Mouse (Mus musculus) hindbrain, embryonic 10.5 days (tissue): Measurements from ENCODE around the gene Gp1bb. TPM values are rescaled to one million over a fixed set of nuclear protein-coding genes. Genes with fewer than 3 reads are reported as not detected.

Experiments used
- DNase-seq: peaks from one replicate; pipeline ENCODE4 v3.0.0-alpha.2; 2017; ENCODE audit warnings: low spot score
- H3K27ac ChIP-seq: fragments of 300-500 bp; sonication (generic); 2 replicates; pipeline ENCODE4 v1.5.1; 2016; ENCODE audit warnings: mild to moderate bottlenecking, moderate library complexity
- H3K27me3 ChIP-seq: fragments of 300-500 bp; sonication (generic); 2 replicates; pipeline ENCODE4 v1.6.1; 2016; ENCODE audit warnings: mild to moderate bottlenecking; ENCODE audit not compliant: poor library complexity, insufficient read depth, severe bottlenecking
- H3K36me3 ChIP-seq: fragments of 300-500 bp; sonication (generic); 2 replicates; pipeline ENCODE4 v1.6.1; 2016; ENCODE audit warnings: mild to moderate bottlenecking, moderate library complexity
- H3K4me1 ChIP-seq: fragments of 300-500 bp; sonication (generic); replicated peaks from 2 replicates; pipeline ENCODE4 v1.6.1; 2016; ENCODE audit warnings: mild to moderate bottlenecking
- H3K4me3 ChIP-seq: fragments of 300-500 bp; sonication (generic); 2 replicates; pipeline ENCODE4 v1.5.1; 2016; ENCODE audit warnings: mild to moderate bottlenecking, moderate library complexity
- H3K9me3 ChIP-seq: fragments of 300-500 bp; sonication (generic); 2 replicates; pipeline ENCODE4 v1.6.1; 2016; ENCODE audit warnings: mild to moderate bottlenecking, moderate library complexity
- WGBS: fragments of 180-500 bp; shearing (Covaris S2); methylation state at CpG from one replicate; pipeline ENCODE4 v1.1.7; 2016; 5-methylcytosine and 5-hydroxymethylcytosine counted together
- polyA plus RNA-seq: library from polyadenylated mRNA; unstranded; fragments of >200 nt; fragmentation: Nextera tagmentation; extraction: Ambion mirVana; gene quantifications from 2 replicates; pipeline ENCODE4 v1.2.1, GENCODE M21; 2016

The Gp1bb gene
- polyA plus RNA-seq, 1 experiment from 2014 or later, result 9.2 TPM

DNA sequence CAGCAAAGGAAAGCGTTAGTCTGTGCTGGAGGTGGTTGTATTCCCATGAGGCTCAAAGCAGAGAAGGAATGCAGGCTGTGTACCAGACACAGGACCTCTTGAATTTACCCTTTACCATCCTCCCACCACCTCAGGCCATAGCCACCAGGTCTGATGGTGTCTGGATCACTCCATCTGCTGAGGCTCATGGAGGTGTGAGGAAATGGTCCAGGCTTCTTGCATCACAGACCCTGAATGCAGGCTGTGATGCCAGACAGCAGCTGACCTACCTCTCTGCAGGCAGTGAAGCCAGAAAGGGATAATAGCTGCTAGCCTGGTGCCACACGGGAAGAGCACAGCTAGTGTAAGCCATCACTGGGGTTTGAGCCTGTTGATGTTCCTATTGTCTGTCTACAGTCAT lies 16.2 kb upstream of the Gp1bb start:
- Histone ChIP-seq H3K4me1 (0 out of 2 replicates have a peak, but pooled peaks cover 5% of the 10 kb centered on the region), H3K9me3 (no peaks in the 10 kb centered on the region), H3K4me3 (no peak overlapping the region), H3K27ac (no peak overlapping the region), H3K36me3 (no peaks in the 10 kb centered on the region), H3K27me3 (no peaks in the 10 kb centered on the region)
- 57% methylated on average over 2 of the region's 2 CpGs for WGBS
- no peak for DNase-seq

DNA sequence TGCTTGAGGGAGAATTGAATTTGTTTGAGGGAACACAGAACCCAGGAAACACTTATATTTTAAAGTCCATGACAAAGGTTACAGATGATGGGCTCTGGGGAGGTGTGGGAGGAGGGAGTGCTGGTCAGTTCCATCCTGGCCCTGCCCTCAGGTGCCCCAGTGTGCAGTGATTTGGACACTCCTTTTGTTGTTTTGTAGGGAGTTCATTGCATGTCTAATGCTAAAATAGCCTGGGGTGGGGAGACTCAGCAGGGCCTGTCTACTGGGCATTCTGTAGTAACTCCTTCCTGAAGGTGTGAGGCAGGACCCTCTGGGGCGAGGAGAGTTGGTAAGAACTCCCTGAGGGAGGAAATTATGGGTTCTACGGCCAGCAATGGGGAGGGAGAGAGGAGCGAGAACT lies 14.6 kb upstream of the Gp1bb start:
- DNase-seq, result no peak
- Histone ChIP-seq H3K36me3 (no peaks in the 10 kb centered on the region), H3K4me1 (0 out of 2 replicates have a peak, but pooled peaks cover 5% of the 10 kb centered on the region), H3K9me3 (no peaks in the 10 kb centered on the region), H3K27ac (no peak overlapping the region), H3K4me3 (no peak overlapping the region), H3K27me3 (peaks cover 12% of the 10 kb centered on the region; the same call in 1 of the 2 replicates)
- whole genome bisulfite sequencing, result 44% methylated on average over 3 of the region's 3 CpGs

DNA sequence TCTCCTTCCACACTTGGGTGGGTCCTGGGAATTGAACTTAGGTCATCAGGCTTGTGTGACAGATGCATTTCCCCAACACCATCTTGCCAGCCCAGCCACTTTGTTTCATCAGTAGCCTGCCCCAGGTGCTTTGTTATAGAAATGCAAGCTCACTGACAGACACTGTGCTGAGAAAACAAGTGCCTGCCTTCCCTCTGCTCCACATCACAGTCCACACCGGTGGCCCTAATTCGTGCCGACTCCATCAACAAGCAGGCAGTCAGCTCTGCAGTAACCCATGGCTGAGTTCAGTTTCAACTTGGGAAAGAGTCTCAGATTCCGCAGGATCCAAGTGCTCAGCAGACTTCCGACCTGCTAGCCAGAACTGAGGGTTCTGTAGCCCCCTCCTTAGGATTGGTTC lies 14.2 kb upstream of the Gp1bb start:
- 80% methylated on average over 5 of the region's 5 CpGs for WGBS
- Histone ChIP-seq H3K36me3 (no peaks in the 10 kb centered on the region), H3K4me3 (no peak overlapping the region), H3K9me3 (no peaks in the 10 kb centered on the region), H3K4me1 (0 out of 2 replicates have a peak, but pooled peaks cover 5% of the 10 kb centered on the region), H3K27ac (no peak overlapping the region), H3K27me3 (peaks cover 16% of the 10 kb centered on the region)
- no peak for DNase-seq

DNA sequence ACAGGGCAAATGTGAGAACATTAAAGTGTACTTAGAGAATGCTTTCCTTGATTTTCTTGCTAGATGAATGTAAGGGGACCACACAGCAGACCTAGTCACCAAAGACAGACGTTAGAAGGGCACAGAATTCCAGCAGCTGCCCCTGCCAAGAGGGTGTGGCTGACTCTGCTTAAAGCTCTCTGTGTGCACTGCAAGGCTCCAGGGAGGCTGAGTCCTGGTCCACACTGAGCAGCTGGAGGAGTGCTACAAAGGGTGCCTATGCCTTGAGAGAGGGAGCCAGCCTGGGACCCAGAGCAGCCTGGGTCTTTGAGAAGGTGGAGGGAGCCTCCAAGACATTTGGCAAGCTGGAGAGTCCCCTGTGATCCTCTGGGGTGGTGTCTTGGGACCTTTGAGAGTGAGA lies 11.1 kb upstream of the Gp1bb start:
- Histone ChIP-seq H3K4me1 (peaks cover 22% of the 10 kb centered on the region), H3K27ac (no peak overlapping the region), H3K36me3 (no peaks in the 10 kb centered on the region), H3K4me3 (no peak overlapping the region), H3K9me3 (no peaks in the 10 kb centered on the region), H3K27me3 (peaks cover 43% of the 10 kb centered on the region)
- DNase-seq, result no peak
- 30% methylated on average over 1 of the region's 1 CpGs for WGBS

DNA sequence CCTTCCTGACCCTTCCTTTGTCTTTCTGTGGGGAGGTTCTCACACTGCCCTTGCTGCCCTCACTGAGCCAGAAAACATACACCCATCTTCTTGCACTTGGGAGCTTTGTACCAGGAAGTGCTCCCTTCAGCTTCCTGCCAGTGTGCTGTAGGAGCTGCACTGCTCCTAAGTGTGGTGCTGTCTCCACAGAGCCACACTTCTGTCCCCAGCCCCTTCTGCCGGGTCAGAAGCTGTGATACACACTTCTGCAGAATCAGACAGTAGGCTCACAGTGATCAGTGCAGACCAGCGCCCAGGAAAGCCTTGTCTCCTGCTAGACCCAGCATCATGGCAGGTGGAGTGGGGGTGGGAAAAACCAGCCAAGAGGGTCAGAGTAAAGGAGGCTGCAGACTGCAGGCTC lies 10.6 kb upstream of the Gp1bb start:
- no peak for DNase-seq
- no peaks in the 10 kb centered on the region for H3K36me3 ChIP-seq
- 0 out of 2 replicates have a peak overlapping the region, but pooled peaks have one; percentile 5 for H3K27ac ChIP-seq
- peaks cover 26% of the 10 kb centered on the region for H3K4me1 ChIP-seq
- H3K9me3 ChIP-seq, result no peaks in the 10 kb centered on the region
- 66% methylated on average over 2 of the region's 2 CpGs for WGBS
- H3K4me3 ChIP-seq, result no peak overlapping the region
- peaks cover 48% of the 10 kb centered on the region for H3K27me3 ChIP-seq

DNA sequence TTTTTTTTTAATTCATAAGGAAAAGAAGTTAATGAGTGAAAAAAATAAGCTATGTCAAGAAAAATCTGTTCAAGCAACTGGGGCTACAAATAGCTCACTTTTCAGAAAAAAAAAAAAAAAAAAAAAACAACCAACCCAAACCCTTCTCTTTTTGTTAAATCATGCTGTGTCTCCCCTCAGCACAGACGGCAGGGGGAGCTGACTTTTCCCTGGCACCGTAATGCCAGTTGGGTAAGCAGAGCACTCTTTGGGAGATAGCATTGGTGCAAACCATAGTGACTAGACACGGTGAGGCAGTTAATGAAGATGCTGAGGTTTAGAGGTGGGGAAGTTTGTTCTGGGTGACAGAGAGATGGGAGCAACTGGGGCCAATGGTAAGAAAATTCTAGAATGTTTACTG lies 9.9 kb upstream of the Gp1bb start:
- no peak for DNase-seq
- no peak overlapping the region for H3K4me3 ChIP-seq
- no peaks in the 10 kb centered on the region for H3K9me3 ChIP-seq
- peaks cover 56% of the 10 kb centered on the region for H3K27me3 ChIP-seq
- H3K4me1 ChIP-seq, result peaks cover 34% of the 10 kb centered on the region
- H3K27ac ChIP-seq, result no peak overlapping the region
- no peaks in the 10 kb centered on the region for H3K36me3 ChIP-seq
- 60% methylated on average over 3 of the region's 3 CpGs for WGBS

DNA sequence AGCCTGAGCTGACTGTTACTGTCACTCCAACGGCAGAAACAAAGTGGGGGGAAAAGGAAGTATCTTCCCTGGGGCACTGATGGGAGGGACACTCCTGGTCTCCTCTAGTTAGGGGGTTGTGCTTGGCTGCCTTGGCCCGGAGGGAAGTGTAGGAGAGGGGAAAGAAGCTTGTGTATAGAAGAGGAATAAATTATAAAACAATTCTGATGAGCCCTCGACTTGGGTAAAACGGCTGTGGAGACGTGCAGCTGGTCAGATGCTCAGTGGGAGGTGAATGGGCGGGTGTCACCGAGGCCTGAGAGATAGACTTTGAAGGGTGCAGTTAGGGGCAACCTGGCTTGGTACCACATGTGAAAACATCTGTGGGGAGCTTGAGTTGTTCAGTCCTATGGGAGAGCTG lies 8.9 kb upstream of the Gp1bb start:
- H3K36me3 ChIP-seq, result no peaks in the 10 kb centered on the region
- H3K9me3 ChIP-seq, result no peaks in the 10 kb centered on the region
- 59% methylated on average over 7 of the region's 7 CpGs for WGBS
- H3K27me3 ChIP-seq, result peaks cover 65% of the 10 kb centered on the region
- DNase-seq, result no peak
- H3K4me1 ChIP-seq, result peaks cover 40% of the 10 kb centered on the region
- no peak overlapping the region for H3K4me3 ChIP-seq
- no peak overlapping the region for H3K27ac ChIP-seq

DNA sequence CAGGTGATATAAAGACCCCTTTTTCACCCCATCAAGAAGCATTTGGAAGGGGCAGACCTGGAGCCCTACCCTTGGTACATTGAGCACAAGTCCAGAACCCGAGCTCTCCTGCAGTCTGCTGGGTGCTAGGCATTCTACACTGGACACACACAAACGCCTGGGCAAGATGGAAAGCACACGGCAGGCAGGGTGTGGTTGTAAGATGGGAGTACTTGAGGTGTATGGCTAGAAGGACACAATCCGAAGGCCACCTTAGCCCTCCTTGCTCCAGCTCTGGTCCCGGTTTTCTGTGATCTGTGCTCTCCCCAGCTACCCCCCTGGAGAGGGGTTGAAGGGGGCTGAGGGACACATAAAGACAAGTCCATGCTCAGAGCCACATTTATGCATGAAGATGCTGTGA lies 8.1 kb upstream of the Gp1bb start:
- Histone ChIP-seq H3K27ac (peak overlapping the region; percentile 94), H3K4me3 (peak overlapping the region; percentile 74)

DNA sequence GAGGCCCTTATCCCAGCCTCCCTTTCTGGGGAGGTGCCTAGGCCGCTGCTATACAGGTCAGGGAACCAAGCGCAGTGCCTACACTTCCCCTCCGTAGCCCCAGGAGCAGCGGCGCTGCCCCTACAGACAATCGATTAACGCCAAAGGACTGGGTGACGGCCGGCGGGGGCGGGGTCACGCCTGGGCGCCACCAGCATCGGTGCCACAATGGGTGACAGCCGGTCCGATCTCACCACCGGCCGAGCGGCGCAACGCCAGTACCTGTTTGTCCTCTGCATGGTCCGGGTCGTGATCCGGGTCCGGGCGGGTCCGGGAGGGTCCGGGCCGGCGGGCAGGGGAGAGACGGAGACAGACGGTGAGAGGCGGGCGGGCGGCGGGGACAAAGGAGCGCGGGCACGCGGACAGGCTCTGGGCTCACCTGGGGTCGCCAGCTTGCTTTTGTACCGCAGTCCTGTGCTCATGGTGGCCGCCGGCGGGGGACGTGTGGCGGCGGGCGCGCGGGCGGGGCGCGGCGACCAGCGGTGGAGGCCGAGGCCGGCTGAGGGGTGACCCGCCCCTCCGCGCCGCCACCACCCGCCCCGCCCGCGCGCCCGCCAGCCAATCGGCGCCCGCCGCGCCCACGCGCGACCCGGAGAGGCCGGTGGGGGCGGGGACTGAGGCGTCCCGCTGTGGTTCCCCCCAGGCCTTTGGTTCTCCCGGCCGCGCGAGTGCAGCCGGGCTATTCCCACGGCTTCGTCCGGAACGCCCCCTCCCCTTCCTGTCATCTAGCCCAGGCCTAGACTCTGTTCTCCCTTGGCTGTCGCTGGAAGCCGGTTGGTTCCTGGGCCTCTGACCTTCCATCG lies 7.4 kb upstream of the Gp1bb start, which contains the start of gene Sept5:
Gene Sept5, minus strand, starts transcription at position 565 of the 842 bp plus-strand sequence.
- peak; percentile 68 for DNase-seq
- Histone ChIP-seq H3K4me1 (peaks cover 47% of the 10 kb centered on the region), H3K27me3 (peaks cover 80% of the 10 kb centered on the region), H3K36me3 (peaks cover 7% of the 10 kb centered on the region), H3K4me3 (peak within 1 kb of the TSS; percentile 74), H3K27ac (peak within 1 kb of the TSS; percentile 94), H3K9me3 (no peaks in the 10 kb centered on the region)
- under 1% methylated on average over 90 of the region's 93 CpGs for WGBS

More for the DNA sequence above, 8.1 kb upstream of the Gp1bb start:
- Histone ChIP-seq H3K9me3 (no peaks in the 10 kb centered on the region), H3K27me3 (peaks cover 73% of the 10 kb centered on the region), H3K4me1 (peaks cover 47% of the 10 kb centered on the region), H3K36me3 (no peaks in the 10 kb centered on the region; the same call in 1 of the 2 replicates)
- 54% methylated on average over 5 of the region's 5 CpGs for WGBS
- DNase-seq, result no peak

DNA sequence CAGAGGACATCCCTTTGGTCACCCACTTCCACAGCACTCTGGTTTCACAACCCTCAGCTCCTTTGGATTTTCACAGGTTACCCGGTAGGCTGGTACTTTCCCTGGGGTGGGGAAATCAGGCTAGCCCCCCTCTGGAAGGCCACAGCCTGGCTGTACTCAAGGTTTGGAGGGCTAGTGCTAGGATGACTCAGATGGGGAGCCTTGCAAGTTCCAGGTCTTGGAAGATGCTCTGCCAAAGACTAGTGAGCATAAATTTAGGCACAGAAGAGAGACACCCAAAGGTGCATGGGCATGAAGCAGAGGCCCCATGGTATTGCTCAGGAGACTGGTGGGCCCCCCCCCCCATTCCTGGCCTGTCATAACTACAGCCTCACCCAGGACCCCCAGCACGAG lies 6.7 kb upstream of the Gp1bb start:
- Histone ChIP-seq H3K4me3 (peak overlapping the region; percentile 74), H3K9me3 (no peaks in the 10 kb centered on the region), H3K36me3 (peaks cover 13% of the 10 kb centered on the region), H3K4me1 (peaks cover 47% of the 10 kb centered on the region), H3K27me3 (peaks cover 87% of the 10 kb centered on the region), H3K27ac (peak overlapping the region; percentile 94)
- 22% methylated on average over 2 of the region's 2 CpGs for WGBS
- DNase-seq, result no peak

DNA sequence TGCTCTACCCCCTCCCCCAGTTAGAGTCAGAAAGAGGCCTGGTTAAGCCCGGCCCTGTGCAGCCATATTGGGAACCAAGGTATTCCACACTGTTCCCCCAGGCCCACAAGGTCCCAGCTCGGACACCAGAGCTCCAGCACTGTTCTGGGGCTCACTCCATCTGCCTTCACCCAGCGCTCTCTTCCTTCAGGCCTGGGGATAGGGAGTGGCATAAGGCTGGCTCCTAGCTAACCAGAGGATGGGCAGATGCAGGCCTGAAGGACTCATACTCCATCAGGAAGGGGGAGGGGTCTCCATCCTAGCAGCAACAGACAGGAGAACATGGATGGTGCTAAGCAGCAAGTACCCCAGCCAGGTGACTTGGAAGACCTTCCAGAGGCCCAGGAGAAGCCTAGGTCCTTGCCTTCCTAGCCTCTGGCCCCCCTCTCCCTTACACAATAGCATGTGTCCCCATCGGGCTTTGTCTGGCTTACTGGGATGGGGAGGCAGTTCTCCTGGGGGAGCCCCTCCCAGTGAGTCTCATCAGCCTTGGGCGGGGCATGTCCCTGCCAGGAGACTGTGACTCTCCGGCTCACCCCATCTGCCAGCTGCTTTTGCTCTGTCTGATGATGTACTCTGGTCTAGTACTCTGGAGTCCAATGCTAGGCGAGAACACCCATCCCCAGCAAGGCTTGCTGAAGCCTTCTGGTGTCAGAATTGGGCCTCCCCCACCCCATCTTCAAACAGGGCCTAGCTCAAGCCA lies 6.2 kb upstream of the Gp1bb start:
- whole genome bisulfite sequencing, result 52% methylated on average over 7 of the region's 7 CpGs
- peak overlapping the region; percentile 94 for H3K27ac ChIP-seq
- H3K4me3 ChIP-seq, result peak overlapping the region; percentile 74
- DNase-seq, result no peak
- no peaks in the 10 kb centered on the region for H3K9me3 ChIP-seq
- peaks cover 48% of the 10 kb centered on the region for H3K4me1 ChIP-seq
- H3K36me3 ChIP-seq, result peaks cover 19% of the 10 kb centered on the region
- H3K27me3 ChIP-seq, result peaks cover 92% of the 10 kb centered on the region

DNA sequence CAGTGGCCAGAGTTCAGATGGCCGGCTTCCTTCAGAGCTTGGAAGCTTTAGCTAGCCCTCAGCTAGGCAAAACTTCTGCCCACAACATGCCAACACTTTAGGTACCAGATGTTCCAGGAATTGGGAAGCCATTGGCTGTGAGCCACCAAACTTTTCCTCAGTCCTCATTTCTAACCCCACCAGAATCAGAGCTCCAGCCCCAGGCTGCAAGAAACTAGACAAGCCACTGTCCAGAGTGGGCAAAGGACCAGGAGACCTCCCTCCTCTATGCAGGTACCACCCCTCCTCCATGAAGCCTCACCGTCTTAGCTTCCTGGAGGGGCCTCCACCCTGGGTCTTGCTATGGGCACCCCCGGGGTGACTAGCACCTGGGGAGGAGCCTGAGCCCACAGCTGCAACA lies 5.0 kb upstream of the Gp1bb start:
- Histone ChIP-seq H3K27ac (no peak overlapping the region), H3K36me3 (peaks cover 31% of the 10 kb centered on the region), H3K9me3 (no peaks in the 10 kb centered on the region), H3K4me1 (peaks cover 59% of the 10 kb centered on the region), H3K4me3 (peak overlapping the region; percentile 74), H3K27me3 (peaks cover 94% of the 10 kb centered on the region)
- WGBS, result 45% methylated on average over 3 of the region's 3 CpGs
- DNase-seq, result no peak

DNA sequence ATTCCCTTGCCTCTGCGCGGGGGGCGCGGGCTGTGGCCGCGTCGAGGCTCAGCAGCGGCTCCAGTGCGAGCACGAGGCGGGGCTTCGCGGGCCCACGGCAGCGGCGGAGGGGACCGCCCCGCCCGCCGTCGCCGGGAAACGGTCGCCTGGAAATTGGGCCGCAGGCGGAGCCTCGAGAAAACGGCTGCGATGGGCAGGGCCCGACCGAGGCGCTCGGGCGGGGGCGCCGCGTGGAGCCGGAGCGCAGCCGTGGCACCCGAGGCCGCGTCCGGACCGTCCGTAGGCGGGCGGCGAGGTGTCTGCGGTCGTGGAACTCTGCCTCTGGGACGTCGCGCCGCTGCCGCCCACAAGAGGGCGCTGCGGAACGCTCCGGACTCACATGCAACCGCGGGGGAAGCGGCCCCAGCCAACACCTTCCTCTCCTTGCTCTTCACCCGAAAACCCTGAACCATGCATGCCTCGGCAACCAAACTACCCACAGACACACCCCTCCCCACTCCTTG lies 4.2 kb upstream of the Gp1bb start, which contains the start of gene Gm49601:
Gene Gm49601, minus strand, starts transcription at position 52 of the 503 bp plus-strand sequence.
- DNase-seq, result peak; percentile 83
- Histone ChIP-seq H3K36me3 (peaks cover 33% of the 10 kb centered on the region), H3K9me3 (no peaks in the 10 kb centered on the region), H3K4me3 (peak within 1 kb of the TSS; percentile 74), H3K4me1 (peaks cover 67% of the 10 kb centered on the region), H3K27me3 (peaks cover 97% of the 10 kb centered on the region), H3K27ac (peak within 1 kb of the TSS; percentile 69)
- WGBS, result under 1% methylated on average over 65 of the region's 65 CpGs
